Mouse (Mus musculus) cerebellum, adult 2 months (tissue): ENCODE measurements around the gene Adcy2. TPM values are rescaled to one million over a fixed set of nuclear protein-coding genes. Genes with fewer than 3 reads are reported as not detected.

ENCODE experiments used
- DNase-seq, 2 experiments: peaks; one replicate each; pipeline ENCODE4 v3.0.0; 2021
- H3K27ac ChIP-seq: fragments of 200-500 bp; 2 replicates; pipeline ENCODE4 v1.5.1; 2012; ENCODE audit warnings: low read length, control low read depth, inconsistent platforms; ENCODE audit not compliant: insufficient read depth
- H3K27me3 ChIP-seq: fragments of 200-500 bp; 2 replicates; pipeline ENCODE4 v1.6.1; 2012; ENCODE audit warnings: inconsistent platforms, mild to moderate bottlenecking, low read length, moderate library complexity; ENCODE audit not compliant: control insufficient read depth, insufficient read depth
- H3K4me1 ChIP-seq: fragments of 200-500 bp; 2 replicates; pipeline ENCODE4 v1.6.1; 2011; ENCODE audit warnings: low read length; ENCODE audit not compliant: control insufficient read depth, insufficient read depth
- H3K4me3 ChIP-seq: fragments of 200-500 bp; replicated peaks from 2 replicates; pipeline ENCODE3; 2011; ENCODE audit warnings: mild to moderate bottlenecking, low read depth, low read length, control low read depth; ENCODE audit not compliant: insufficient read depth
- CTCF ChIP-seq: fragments of 200-500 bp; IDR thresholded peaks from 2 replicates; pipeline ENCODE4 v1.5.1; 2011; ENCODE audit warnings: low read depth, mild to moderate bottlenecking, control low read depth, low read length, moderate library complexity, borderline replicate concordance; ENCODE audit not compliant: insufficient read depth
- POLR2A ChIP-seq: fragments of 200-500 bp; IDR thresholded peaks from 2 replicates; pipeline ENCODE4 v1.6.1; 2011; ENCODE audit warnings: low read length, control low read depth, borderline replicate concordance; ENCODE audit not compliant: insufficient read depth
- WGBS: fragments of 180-500 bp; shearing (Covaris S2); methylation state at CpG from one replicate; pipeline ENCODE4 v1.1.7; 2018; 5-methylcytosine and 5-hydroxymethylcytosine counted together
- polyA plus RNA-seq: library from polyadenylated mRNA; depleted of rRNA; stranded (reverse); fragments of >200 nt; gene quantifications from 2 replicates; pipeline ENCODE4 v1.2.3, GENCODE M21; 2012

Gene Adcy2
- polyA plus RNA-seq, 1 experiment = 35.5 TPM

- DNase-seq = no peak
- H3K4me1 ChIP-seq = no peaks in the 10 kb centered on the region; the same call in 1 of the 2 replicates
- no peak overlapping the region for H3K27ac ChIP-seq
- TF ChIP-seq POLR2A (no peak), CTCF (no peak)
- H3K4me3 ChIP-seq = no peak overlapping the region
- no peaks in the 10 kb centered on the region for H3K27me3 ChIP-seq
- 18% methylated on average over 13 of the region's 13 CpGs for WGBS
Measured at GRCm38 (mm10) chr13:68597667-68598066, 401.7 kb downstream of the Adcy2 start.

- 8% methylated on average over 10 of the region's 10 CpGs for WGBS
Measured at GRCm38 (mm10) chr13:68597199-68597598, 402.1 kb downstream of the Adcy2 start, which contains the start of gene 1700001L19Rik. Gene 1700001L19Rik, plus strand, starts transcription at chr13:68597421.

GRCm38 (mm10) chr13:68593797-68594196 is 405.5 kb downstream of the Adcy2 start:
- no peak for TF ChIP-seq CTCF
- no peak for TF ChIP-seq POLR2A
- Histone ChIP-seq H3K27me3 (no peaks in the 10 kb centered on the region), H3K4me1 (no peaks in the 10 kb centered on the region; the same call in 1 of the 2 replicates), H3K4me3 (no peak overlapping the region), H3K27ac (no peak overlapping the region)
- 70% methylated on average over 1 of the region's 1 CpGs for WGBS
- no peak for DNase-seq

More at GRCm38 (mm10) chr13:68597199-68597598, 402.1 kb downstream of the Adcy2 start, which contains the start of gene 1700001L19Rik:
- DNase-seq = no peak
- TF ChIP-seq CTCF (no peak), POLR2A (no peak)
- Histone ChIP-seq H3K27ac (no peak within 1 kb of the TSS), H3K4me1 (no peaks in the 10 kb centered on the region; the same call in 1 of the 2 replicates), H3K27me3 (no peaks in the 10 kb centered on the region), H3K4me3 (no peak within 1 kb of the TSS)

DNA sequence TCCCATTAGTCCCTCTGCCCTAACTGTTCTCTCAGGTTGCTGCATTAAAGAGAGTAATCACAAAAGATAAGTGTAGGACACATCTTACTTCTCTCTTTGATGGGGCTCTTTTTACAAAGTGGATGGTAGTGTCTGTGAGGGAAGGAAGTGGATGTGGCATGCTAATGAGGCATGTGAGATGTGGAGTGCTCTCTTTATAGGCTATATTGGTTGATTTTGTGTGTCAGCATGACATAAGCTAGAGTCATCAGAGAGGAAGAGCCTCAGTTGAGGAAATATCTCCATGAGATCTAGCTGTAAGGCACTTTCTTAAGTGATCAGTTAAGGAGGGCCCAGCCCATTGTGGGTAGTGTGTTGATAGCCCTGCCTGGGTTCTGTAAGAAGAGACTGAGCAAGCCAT is 411.0 kb downstream of the Adcy2 start:
- H3K4me1 ChIP-seq = no peaks in the 10 kb centered on the region
- no peak overlapping the region for H3K4me3 ChIP-seq
- H3K27me3 ChIP-seq = no peaks in the 10 kb centered on the region
- no peak for DNase-seq
- TF ChIP-seq CTCF (no peak), POLR2A (no peak)
- H3K27ac ChIP-seq = no peak overlapping the region

DNA sequence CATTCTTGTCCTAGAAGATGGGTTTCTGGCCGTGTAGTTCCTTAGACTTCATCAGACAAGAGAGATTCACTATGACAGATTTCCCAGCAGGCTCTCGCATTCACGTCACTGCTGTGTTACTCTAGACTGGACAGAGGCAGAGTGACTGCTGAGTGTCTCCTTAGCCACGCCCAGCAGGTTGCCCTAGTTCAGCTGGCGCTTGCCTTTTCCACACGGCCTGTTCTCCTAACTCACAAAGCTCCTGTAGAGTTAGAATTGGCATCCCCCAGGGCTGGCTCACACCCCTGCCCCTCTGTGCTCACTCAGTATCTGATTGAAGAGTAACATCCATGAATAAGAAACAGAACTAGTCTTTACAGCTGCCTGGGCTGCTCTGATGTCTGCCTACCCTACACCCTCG is 413.9 kb downstream of the Adcy2 start:
- WGBS = 37% methylated on average over 7 of the region's 7 CpGs
- Histone ChIP-seq H3K27me3 (no peaks in the 10 kb centered on the region), H3K4me1 (no peaks in the 10 kb centered on the region; the same call in 1 of the 2 replicates), H3K4me3 (no peak overlapping the region), H3K27ac (no peak overlapping the region)
- DNase-seq = no peak
- TF ChIP-seq CTCF (no peak), POLR2A (no peak)

DNA sequence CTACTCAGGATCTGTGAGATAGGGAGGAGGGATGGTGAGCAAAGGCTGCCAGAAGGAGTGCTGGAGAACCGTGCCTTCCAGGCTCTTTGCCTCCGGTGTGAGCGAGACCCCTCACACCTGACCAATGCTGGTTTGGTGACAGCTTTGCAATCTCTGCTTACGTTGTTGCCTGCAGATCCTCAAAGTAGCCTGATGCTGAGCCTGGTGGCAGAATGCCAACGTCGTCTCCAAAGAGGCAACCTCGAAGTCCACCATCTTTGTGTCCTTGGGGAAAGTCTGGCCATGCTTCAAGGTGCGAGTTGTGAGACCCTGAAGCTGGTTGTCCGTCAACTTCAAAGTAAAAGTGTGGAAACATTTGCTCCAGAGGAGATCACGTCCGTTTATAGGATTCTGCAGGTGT is 415.4 kb downstream of the Adcy2 start:
- DNase-seq = peak; percentile 13 to 24
- Histone ChIP-seq H3K27ac (no peak overlapping the region), H3K4me1 (no peaks in the 10 kb centered on the region; the same call in 1 of the 2 replicates), H3K27me3 (no peaks in the 10 kb centered on the region), H3K4me3 (no peak overlapping the region)
- 86% methylated on average over 11 of the region's 11 CpGs for WGBS
- TF ChIP-seq CTCF = no peak
- no peak for TF ChIP-seq POLR2A

DNA sequence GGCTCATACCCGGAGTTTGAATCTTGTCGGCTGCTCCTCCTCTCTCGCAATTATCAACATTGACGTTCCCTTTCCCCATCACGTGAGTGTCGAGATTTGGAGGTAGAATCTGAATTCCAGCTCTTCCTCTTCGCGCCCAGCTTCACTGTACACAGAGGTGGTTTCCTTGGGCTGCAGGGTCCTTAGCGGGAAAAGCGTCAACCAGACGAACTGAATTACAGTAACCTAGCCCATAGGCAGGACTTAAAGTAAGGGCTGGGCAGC is 416.9 kb downstream of the Adcy2 start:
- TF ChIP-seq CTCF = no peak
- TF ChIP-seq POLR2A = no peak
- H3K27me3 ChIP-seq = no peaks in the 10 kb centered on the region
- DNase-seq = no peak
- peak overlapping the region; percentile 86 for H3K4me3 ChIP-seq
- under 1% methylated on average over 11 of the region's 11 CpGs for WGBS
- H3K4me1 ChIP-seq = no peaks in the 10 kb centered on the region; the same call in 1 of the 2 replicates
- H3K27ac ChIP-seq = peak overlapping the region; percentile 9; the same call in 1 of the 2 replicates

GRCm38 (mm10) chr13:68581747-68582516 is 417.4 kb downstream of the Adcy2 start, which contains the start of the genes Mtrr and Fastkd3:
Gene Mtrr, minus strand, starts transcription at chr13:68582149.
Gene Fastkd3, plus strand, starts transcription at chr13:68582234.
- Histone ChIP-seq H3K27ac (peak within 1 kb of the TSS; percentile 9; the same call in 1 of the 2 replicates), H3K27me3 (no peaks in the 10 kb centered on the region), H3K4me3 (peak within 1 kb of the TSS; percentile 86), H3K4me1 (no peaks in the 10 kb centered on the region; the same call in 1 of the 2 replicates)
- 1% methylated on average over 81 of the region's 81 CpGs for WGBS
- TF ChIP-seq POLR2A = peak; percentile 90
- no peak for TF ChIP-seq CTCF
- DNase-seq = peak; percentile 98 to 99
